Mouse (Mus musculus): ENCODE measurements around the gene Fam83c. TPM values are rescaled to one million over a fixed set of nuclear protein-coding genes. Genes with fewer than 3 reads are reported as not detected.

Fam83c gene
- polyA plus RNA-seq, 1 experiment: 0.34 TPM

DNA sequence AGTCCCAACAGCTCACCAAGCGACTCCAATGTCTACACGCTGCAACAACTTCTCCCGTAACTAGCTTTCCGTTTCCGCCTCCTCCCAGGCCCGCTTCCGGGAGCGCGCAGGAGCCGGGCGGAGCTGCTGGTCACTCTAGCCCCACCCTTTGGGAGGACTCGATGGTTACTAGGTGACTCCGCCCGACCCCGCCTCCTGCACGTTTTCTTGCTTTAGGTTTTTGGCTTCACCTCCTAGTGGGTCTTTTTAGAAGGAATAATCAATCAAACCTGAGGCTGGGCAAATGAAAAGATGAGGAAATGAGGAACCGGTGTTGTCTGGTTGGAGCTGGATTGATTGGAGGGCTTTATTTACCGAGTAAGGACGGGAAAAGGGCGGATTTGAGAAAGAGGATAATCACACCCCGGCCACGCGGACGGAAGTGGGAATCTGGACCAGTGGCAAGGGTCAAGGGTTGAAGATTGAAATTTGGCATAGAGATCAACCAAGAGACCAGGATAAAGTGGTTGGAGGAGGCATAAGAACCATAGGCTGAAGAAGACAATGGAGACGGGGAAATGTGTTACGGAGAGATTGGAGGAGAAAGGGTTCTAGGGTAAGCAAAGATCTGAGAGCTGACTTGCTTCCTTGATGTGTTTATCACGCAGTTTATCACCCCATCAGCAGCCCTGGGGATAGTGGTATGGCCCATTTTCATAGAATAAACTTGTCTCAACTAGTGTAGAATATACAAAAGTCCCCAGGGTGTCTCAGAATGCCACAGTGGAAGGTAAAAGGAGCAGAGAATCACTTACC lies 7.8 kb downstream of the Fam83c start, which contains the start of gene Eif6:
TSS of gene Eif6 (minus strand) at position 296 of the 795 bp plus-strand sequence.
- H3K27ac ChIP-seq (ENCODE audit: insufficient read depth, low read depth, low read length): peak within 1 kb of the TSS; percentile 97
- peak within 1 kb of the TSS; percentile 83 for H3K4me3 ChIP-seq (ENCODE audit: low read depth, low read length)
- H3K4me1 ChIP-seq (ENCODE audit: control insufficient read depth, insufficient read depth, insufficient read length, low read length): peaks cover 7% of the 10 kb centered on the region; the same call in 1 of the 2 replicates
- TF ChIP-seq CTCF (IDR thresholded peaks at IDR 0.05; ENCODE audit: extremely low read depth, insufficient read length, insufficient replicate concordance, low read depth, low read length) (no peak), POLR2A (IDR thresholded peaks at IDR 0.05; ENCODE audit: low read depth, low read length) (peak; percentile 90)
- H3K27me3 ChIP-seq (ENCODE audit: control insufficient read depth, insufficient read depth, low read length): no peaks in the 10 kb centered on the region
- peaks cover 27% of the 10 kb centered on the region for H3K36me3 ChIP-seq (ENCODE audit: control insufficient read depth, insufficient read depth, low read length)
- 1% methylated on average over 27 of the region's 27 CpGs for WGBS

GRCm38 (mm10) chr2:155825904-155826629 lies 8.6 kb downstream of the Fam83c start:
- peak overlapping the region; percentile 83 for H3K4me3 ChIP-seq (ENCODE audit: low read depth, low read length)
- TF ChIP-seq POLR2A (IDR thresholded peaks at IDR 0.05; ENCODE audit: low read depth, low read length) (peak; percentile 29; the same call in 1 of the 2 replicates), CTCF (IDR thresholded peaks at IDR 0.05; ENCODE audit: extremely low read depth, insufficient read length, insufficient replicate concordance, low read depth, low read length) (no peak)
- peaks cover 7% of the 10 kb centered on the region; the same call in 1 of the 2 replicates for H3K4me1 ChIP-seq (ENCODE audit: control insufficient read depth, insufficient read depth, insufficient read length, low read length)
- peaks cover 33% of the 10 kb centered on the region for H3K36me3 ChIP-seq (ENCODE audit: control insufficient read depth, insufficient read depth, low read length)
- H3K27ac ChIP-seq (ENCODE audit: insufficient read depth, low read depth, low read length): peak overlapping the region; percentile 97
- H3K27me3 ChIP-seq (ENCODE audit: control insufficient read depth, insufficient read depth, low read length): no peaks in the 10 kb centered on the region
- whole genome bisulfite sequencing: under 1% methylated on average over 52 of the region's 52 CpGs

GRCm38 (mm10) chr2:155823722-155824121 lies 10.9 kb downstream of the Fam83c start:
- Histone ChIP-seq H3K4me1 (ENCODE audit: control insufficient read depth, insufficient read depth, insufficient read length, low read length) (peaks cover 20% of the 10 kb centered on the region), H3K4me3 (ENCODE audit: low read depth, low read length) (no peak overlapping the region), H3K27ac (ENCODE audit: insufficient read depth, low read depth, low read length) (peak overlapping the region; percentile 9; the same call in 1 of the 2 replicates), H3K36me3 (ENCODE audit: control insufficient read depth, insufficient read depth, low read length) (peaks cover 45% of the 10 kb centered on the region), H3K27me3 (ENCODE audit: control insufficient read depth, insufficient read depth, low read length) (no peaks in the 10 kb centered on the region)
- TF ChIP-seq POLR2A (IDR thresholded peaks at IDR 0.05; ENCODE audit: low read depth, low read length) (no peak), CTCF (IDR thresholded peaks at IDR 0.05; ENCODE audit: extremely low read depth, insufficient read length, insufficient replicate concordance, low read depth, low read length) (no peak)
- WGBS: 94% methylated on average over 8 of the region's 8 CpGs

DNA sequence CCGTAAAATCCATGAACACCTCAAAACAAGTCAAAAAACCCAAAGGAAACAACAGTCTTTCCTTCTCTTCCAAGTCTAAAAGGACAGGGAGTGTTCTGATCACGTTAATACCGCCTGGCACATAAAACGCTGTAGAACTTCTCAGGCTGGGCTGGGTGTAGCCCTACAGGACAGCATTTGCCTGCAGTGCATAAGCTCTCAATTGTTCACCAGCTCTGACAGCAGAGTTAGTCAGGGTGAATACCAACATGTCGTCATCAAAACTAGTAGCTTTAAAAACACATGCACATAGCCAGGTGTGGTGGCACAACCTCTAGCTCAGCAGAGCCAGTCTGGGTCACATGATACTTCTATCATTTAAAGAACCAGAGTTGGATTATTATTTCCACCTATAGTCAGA lies 13.9 kb downstream of the Fam83c start:
- TF ChIP-seq POLR2A (IDR thresholded peaks at IDR 0.05; ENCODE audit: low read depth, low read length): no peak
- TF ChIP-seq CTCF (IDR thresholded peaks at IDR 0.05; ENCODE audit: extremely low read depth, insufficient read length, insufficient replicate concordance, low read depth, low read length): no peak
- H3K27ac ChIP-seq (ENCODE audit: insufficient read depth, low read depth, low read length): peak overlapping the region; percentile 98
- H3K27me3 ChIP-seq (ENCODE audit: control insufficient read depth, insufficient read depth, low read length): no peaks in the 10 kb centered on the region
- WGBS: 45% methylated on average over 5 of the region's 5 CpGs
- peaks cover 45% of the 10 kb centered on the region for H3K36me3 ChIP-seq (ENCODE audit: control insufficient read depth, insufficient read depth, low read length)
- peaks cover 24% of the 10 kb centered on the region for H3K4me1 ChIP-seq (ENCODE audit: control insufficient read depth, insufficient read depth, insufficient read length, low read length)
- H3K4me3 ChIP-seq (ENCODE audit: low read depth, low read length): no peak overlapping the region

DNA sequence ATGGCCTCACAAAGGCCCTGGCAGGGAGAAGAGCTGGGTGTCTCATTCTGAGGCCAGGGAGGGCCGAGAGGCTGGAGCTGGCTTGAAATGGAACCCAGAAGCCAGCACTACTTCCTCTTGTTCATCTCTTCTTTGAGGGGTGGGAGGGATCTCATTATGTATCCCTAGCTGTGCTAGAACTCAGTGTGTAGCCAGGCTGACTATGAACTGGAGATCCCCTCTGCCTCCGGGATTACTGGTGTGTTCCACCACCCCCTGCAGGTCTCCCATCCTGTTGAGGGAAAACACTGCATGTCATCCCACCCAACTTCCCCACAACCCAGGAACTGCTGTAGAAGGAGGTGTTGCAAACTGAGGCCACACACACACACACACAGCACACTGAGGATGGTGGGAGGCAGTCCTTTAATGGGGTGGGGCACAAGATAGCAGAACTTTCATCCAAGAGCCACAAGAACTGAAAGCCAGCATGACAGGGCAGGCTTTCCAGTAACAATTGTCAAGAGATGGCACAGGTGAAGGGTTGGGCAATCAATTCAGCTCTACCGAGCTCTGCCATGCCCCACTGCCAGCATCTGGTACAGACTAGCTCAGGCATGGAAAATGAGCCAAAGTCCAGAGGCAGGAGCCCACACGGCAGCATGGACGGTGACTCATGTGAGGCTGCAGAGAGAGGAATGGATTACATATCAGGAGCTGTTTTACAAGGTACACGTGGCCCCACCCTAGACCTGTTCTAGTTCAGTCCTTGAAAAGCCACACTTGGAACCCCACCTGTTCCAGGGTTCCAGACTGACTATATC lies 15.0 kb downstream of the Fam83c start:
- H3K4me3 ChIP-seq (ENCODE audit: low read depth, low read length): peak overlapping the region; percentile 31
- H3K4me1 ChIP-seq (ENCODE audit: control insufficient read depth, insufficient read depth, insufficient read length, low read length): peaks cover 24% of the 10 kb centered on the region
- peaks cover 41% of the 10 kb centered on the region for H3K36me3 ChIP-seq (ENCODE audit: control insufficient read depth, insufficient read depth, low read length)
- WGBS: 37% methylated on average over 6 of the region's 6 CpGs
- H3K27ac ChIP-seq (ENCODE audit: insufficient read depth, low read depth, low read length): peak overlapping the region; percentile 99
- no peaks in the 10 kb centered on the region for H3K27me3 ChIP-seq (ENCODE audit: control insufficient read depth, insufficient read depth, low read length)
- TF ChIP-seq POLR2A (IDR thresholded peaks at IDR 0.05; ENCODE audit: low read depth, low read length): no peak
- no peak for TF ChIP-seq CTCF (IDR thresholded peaks at IDR 0.05; ENCODE audit: extremely low read depth, insufficient read length, insufficient replicate concordance, low read depth, low read length)

DNA sequence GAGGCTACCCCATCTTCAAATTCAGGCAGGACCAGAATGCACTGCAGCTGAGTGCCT lies 15.4 kb downstream of the Fam83c start, which contains the start of gene BC029722:
TSS of gene BC029722 (minus strand) at position 35 of the 57 bp plus-strand sequence.
- TF ChIP-seq CTCF (IDR thresholded peaks at IDR 0.05; ENCODE audit: extremely low read depth, insufficient read length, insufficient replicate concordance, low read depth, low read length) (no peak), POLR2A (IDR thresholded peaks at IDR 0.05; ENCODE audit: low read depth, low read length) (no peak)
- Histone ChIP-seq H3K4me1 (ENCODE audit: control insufficient read depth, insufficient read depth, insufficient read length, low read length) (peaks cover 24% of the 10 kb centered on the region), H3K27me3 (ENCODE audit: control insufficient read depth, insufficient read depth, low read length) (no peaks in the 10 kb centered on the region), H3K27ac (ENCODE audit: insufficient read depth, low read depth, low read length) (peak within 1 kb of the TSS; percentile 99), H3K36me3 (ENCODE audit: control insufficient read depth, insufficient read depth, low read length) (peaks cover 41% of the 10 kb centered on the region), H3K4me3 (ENCODE audit: low read depth, low read length) (peak within 1 kb of the TSS; percentile 79)
